Mouse (Mus musculus): ENCODE data around the gene Phactr3. TPM values are rescaled to one million over a fixed set of nuclear protein-coding genes. Genes with fewer than 3 reads are reported as not detected.

Gene Phactr3
- polyA plus RNA-seq, 1 experiment: not detected

- no peak overlapping the region for H3K27ac ChIP-seq (replicated peaks; ENCODE audit: low read depth, low read length)
- H3K4me3 ChIP-seq (ENCODE audit: insufficient read depth, low read depth, low read length): no peak overlapping the region
- H3K4me1 ChIP-seq (ENCODE audit: control insufficient read depth, insufficient read depth, insufficient read length, low read length): no peaks in the 10 kb centered on the region
Observed at GRCm38 (mm10) chr2:178128594-178128993, 9.8 kb downstream of the Phactr3 start.

GRCm38 (mm10) chr2:178129161-178129560 lies 10.4 kb downstream of the Phactr3 start:
- no peaks in the 10 kb centered on the region for H3K4me1 ChIP-seq (ENCODE audit: control insufficient read depth, insufficient read depth, insufficient read length, low read length)
- no peak overlapping the region for H3K27ac ChIP-seq (replicated peaks; ENCODE audit: low read depth, low read length)

DNA sequence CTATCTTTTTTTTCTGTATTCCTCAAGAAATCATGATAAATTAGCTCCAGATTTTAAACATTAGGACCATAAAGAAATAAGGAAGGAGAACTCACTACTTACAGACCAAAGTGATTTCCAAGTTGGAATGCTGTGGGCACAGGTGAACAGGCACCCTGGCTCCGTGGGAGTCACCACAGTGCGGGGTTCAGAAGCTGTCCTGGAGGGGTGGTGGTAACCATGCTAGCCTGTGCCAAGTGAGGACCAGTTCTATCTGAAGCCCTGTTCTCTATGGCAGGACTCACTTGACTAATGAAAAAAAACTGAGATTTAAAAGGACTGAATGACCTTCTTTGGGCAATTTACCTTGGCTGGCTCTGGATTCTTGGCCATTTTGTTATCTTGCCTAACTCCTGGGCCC lies 10.9 kb downstream of the Phactr3 start:
- H3K4me3 ChIP-seq (ENCODE audit: insufficient read depth, low read depth, low read length): no peak overlapping the region
- no peak overlapping the region for H3K27ac ChIP-seq (replicated peaks; ENCODE audit: low read depth, low read length)
- H3K4me1 ChIP-seq (ENCODE audit: control insufficient read depth, insufficient read depth, insufficient read length, low read length): no peaks in the 10 kb centered on the region

More at GRCm38 (mm10) chr2:178129161-178129560, 10.4 kb downstream of the Phactr3 start:
- no peak overlapping the region for H3K4me3 ChIP-seq (ENCODE audit: insufficient read depth, low read depth, low read length)

GRCm38 (mm10) chr2:178130536-178130935 lies 11.8 kb downstream of the Phactr3 start:
- no peak overlapping the region for H3K27ac ChIP-seq (replicated peaks; ENCODE audit: low read depth, low read length)
- no peaks in the 10 kb centered on the region for H3K4me1 ChIP-seq (ENCODE audit: control insufficient read depth, insufficient read depth, insufficient read length, low read length)
- H3K4me3 ChIP-seq (ENCODE audit: insufficient read depth, low read depth, low read length): no peak overlapping the region

DNA sequence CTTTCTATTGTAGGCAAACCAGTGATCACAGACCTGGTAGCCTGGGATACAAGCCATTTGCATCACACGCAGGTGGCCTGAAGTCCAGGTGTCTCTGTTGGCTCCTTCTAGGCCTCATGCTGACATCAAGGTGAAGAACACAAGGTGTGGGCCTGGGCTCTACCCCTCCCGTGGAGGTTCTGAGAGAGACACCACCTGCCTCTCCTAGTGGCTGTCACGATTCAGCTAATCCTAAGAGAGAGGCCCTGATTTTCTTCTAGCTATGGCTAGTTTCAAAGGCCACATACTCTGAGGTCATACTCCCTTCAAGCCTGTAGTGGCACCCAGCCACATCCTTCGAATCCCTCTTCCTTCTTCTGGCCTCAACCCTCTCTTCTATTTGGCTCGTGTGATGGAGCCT lies 12.2 kb downstream of the Phactr3 start:
- Histone ChIP-seq H3K27ac (replicated peaks; ENCODE audit: low read depth, low read length) (no peak overlapping the region), H3K4me1 (ENCODE audit: control insufficient read depth, insufficient read depth, insufficient read length, low read length) (no peaks in the 10 kb centered on the region), H3K4me3 (ENCODE audit: insufficient read depth, low read depth, low read length) (no peak overlapping the region)

DNA sequence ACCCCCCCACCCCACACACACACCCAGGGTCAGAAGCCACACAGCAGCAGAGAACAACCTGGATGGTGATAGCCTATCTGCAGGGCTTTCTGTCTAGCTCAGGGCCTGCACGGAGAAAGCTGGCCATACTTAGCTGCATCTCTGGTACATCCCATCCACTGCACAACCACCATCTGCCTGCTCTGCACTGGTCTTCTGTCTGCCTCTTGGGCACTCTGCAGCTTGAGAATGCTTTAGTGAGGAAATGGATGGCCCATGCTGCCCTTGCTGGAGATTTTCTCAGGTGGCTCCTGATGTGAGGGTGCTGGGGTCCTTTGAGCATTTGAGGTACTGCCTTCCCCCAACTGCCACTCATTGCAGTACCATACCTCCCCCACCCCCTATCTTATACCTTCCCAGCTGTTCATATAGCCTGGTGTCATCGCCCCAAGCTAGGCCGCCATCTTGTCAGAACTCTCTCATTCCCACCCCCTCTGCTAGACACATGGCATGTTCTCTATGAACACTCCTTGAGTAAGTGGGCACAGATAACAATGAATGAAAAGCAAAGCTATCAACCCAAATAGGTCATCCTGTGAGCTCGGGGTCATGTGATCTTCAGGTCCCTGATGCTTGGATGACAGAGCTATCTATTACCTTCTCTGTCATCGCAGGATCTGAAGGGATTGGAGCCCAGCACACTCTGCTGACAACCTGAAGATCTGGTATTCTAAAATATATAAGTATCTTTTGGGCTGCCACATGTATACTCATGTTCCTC lies 13.0 kb downstream of the Phactr3 start:
- no peaks in the 10 kb centered on the region for H3K4me1 ChIP-seq (ENCODE audit: control insufficient read depth, insufficient read depth, insufficient read length, low read length)
- no peak overlapping the region for H3K27ac ChIP-seq (replicated peaks; ENCODE audit: low read depth, low read length)
- H3K4me3 ChIP-seq (ENCODE audit: insufficient read depth, low read depth, low read length): no peak overlapping the region

DNA sequence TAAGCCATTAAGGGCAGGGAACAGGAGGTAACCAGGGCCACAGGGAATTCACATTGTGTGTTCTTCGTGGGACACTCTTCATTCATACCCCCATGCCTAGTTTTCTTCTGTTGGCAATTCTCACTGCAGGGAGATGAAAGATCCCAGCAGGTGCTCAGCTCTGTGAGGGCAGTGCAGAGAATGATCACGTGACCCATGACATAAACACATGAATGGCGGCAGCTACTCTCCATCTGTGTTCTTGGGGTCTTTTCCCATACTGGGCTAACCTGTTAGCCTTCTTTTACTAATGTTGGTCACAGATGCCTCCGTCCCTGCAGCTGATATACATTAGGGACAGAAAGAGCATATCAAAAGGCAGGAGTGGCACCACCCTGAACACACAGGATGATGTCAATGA lies 16.9 kb downstream of the Phactr3 start:
- Histone ChIP-seq H3K4me1 (ENCODE audit: control insufficient read depth, insufficient read depth, insufficient read length, low read length) (no peaks in the 10 kb centered on the region), H3K27ac (replicated peaks; ENCODE audit: low read depth, low read length) (no peak overlapping the region), H3K4me3 (ENCODE audit: insufficient read depth, low read depth, low read length) (no peak overlapping the region)

DNA sequence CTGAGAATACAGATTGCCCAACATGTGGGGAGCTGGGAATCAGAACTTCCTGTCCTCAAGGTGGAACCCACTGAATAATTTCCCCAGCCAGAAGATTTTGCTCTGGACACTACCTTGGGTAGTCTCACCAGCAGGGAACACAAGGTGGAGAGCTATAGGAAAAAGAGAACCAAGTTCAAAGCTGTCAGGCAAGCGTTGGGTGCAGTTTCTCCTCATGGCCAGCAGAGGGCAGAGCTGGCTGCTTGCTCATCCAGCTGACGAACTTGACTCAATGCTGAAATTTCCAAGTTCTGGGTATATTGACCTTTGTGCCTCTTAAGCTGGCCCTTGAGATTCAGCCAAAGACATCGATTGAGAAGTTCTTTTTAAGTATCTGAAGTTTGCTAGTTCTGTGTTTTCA lies 18.7 kb downstream of the Phactr3 start:
- H3K4me3 ChIP-seq (ENCODE audit: insufficient read depth, low read depth, low read length): no peak overlapping the region
- H3K4me1 ChIP-seq (ENCODE audit: control insufficient read depth, insufficient read depth, insufficient read length, low read length): no peaks in the 10 kb centered on the region
- H3K27ac ChIP-seq (replicated peaks; ENCODE audit: low read depth, low read length): no peak overlapping the region

GRCm38 (mm10) chr2:178141489-178141922 lies 22.7 kb downstream of the Phactr3 start:
- Histone ChIP-seq H3K4me3 (ENCODE audit: insufficient read depth, low read depth, low read length) (no peak overlapping the region), H3K27ac (replicated peaks; ENCODE audit: low read depth, low read length) (no peak overlapping the region), H3K4me1 (ENCODE audit: control insufficient read depth, insufficient read depth, insufficient read length, low read length) (no peaks in the 10 kb centered on the region)

- H3K27ac ChIP-seq (replicated peaks; ENCODE audit: low read depth, low read length): no peak overlapping the region
- no peaks in the 10 kb centered on the region for H3K4me1 ChIP-seq (ENCODE audit: control insufficient read depth, insufficient read depth, insufficient read length, low read length)
- H3K4me3 ChIP-seq (ENCODE audit: insufficient read depth, low read depth, low read length): no peak overlapping the region
Observed at GRCm38 (mm10) chr2:178142291-178143023, 23.7 kb downstream of the Phactr3 start.

DNA sequence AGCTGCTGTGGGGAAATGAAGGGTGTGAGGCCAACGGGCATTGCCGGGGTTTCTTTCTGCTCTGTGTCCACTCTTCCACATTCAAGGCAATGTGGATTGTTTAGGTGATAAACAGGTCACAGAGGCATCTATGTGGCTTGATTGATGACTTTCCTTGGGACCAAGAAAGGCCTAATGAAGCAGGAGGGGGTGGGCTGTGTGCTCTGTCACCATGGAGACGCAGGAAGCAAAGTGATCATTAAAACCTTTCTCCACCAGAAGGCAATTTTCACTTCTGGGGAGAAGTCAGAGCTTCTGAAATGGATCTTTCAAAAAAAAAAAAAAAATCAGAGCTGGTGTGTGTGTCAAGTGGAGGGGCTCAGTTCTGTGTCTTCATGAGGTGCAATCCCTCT lies 24.2 kb downstream of the Phactr3 start:
- no peaks in the 10 kb centered on the region for H3K4me1 ChIP-seq (ENCODE audit: control insufficient read depth, insufficient read depth, insufficient read length, low read length)

DNA sequence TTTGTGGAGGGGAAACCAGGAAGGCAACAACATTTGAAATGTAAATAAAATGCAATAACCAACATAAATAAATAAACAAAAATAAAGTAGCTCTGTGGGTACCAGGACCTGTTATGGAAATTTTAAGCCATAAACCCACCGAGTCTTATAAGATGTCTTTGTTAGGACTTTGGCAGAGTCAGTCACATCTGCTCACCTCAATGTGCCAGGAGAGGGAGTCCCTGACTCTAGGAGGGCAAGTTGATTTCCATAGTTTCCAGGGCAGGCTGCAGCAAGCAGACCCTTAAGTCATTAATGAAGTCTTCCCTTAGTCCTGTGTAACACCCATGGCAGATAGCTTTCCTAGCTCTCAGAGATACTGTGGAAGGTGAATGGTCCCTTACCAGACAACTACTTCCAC lies 25.1 kb downstream of the Phactr3 start:
- H3K27ac ChIP-seq (replicated peaks; ENCODE audit: low read depth, low read length): no peak overlapping the region
- no peaks in the 10 kb centered on the region for H3K4me1 ChIP-seq (ENCODE audit: control insufficient read depth, insufficient read depth, insufficient read length, low read length)
- H3K4me3 ChIP-seq (ENCODE audit: insufficient read depth, low read depth, low read length): no peak overlapping the region

More for the DNA sequence above, 24.2 kb downstream of the Phactr3 start:
- Histone ChIP-seq H3K4me3 (ENCODE audit: insufficient read depth, low read depth, low read length) (no peak overlapping the region), H3K27ac (replicated peaks; ENCODE audit: low read depth, low read length) (no peak overlapping the region)

- no peaks in the 10 kb centered on the region for H3K4me1 ChIP-seq (ENCODE audit: control insufficient read depth, insufficient read depth, insufficient read length, low read length)
- no peak overlapping the region for H3K27ac ChIP-seq (replicated peaks; ENCODE audit: low read depth, low read length)
Observed at GRCm38 (mm10) chr2:178149312-178149711, 30.5 kb downstream of the Phactr3 start.

GRCm38 (mm10) chr2:178150697-178151096 lies 31.9 kb downstream of the Phactr3 start:
- H3K4me3 ChIP-seq (ENCODE audit: insufficient read depth, low read depth, low read length): no peak overlapping the region
- no peak overlapping the region for H3K27ac ChIP-seq (replicated peaks; ENCODE audit: low read depth, low read length)
- peaks cover 8% of the 10 kb centered on the region for H3K4me1 ChIP-seq (ENCODE audit: control insufficient read depth, insufficient read depth, insufficient read length, low read length)

More at GRCm38 (mm10) chr2:178149312-178149711, 30.5 kb downstream of the Phactr3 start:
- H3K4me3 ChIP-seq (ENCODE audit: insufficient read depth, low read depth, low read length): no peak overlapping the region

DNA sequence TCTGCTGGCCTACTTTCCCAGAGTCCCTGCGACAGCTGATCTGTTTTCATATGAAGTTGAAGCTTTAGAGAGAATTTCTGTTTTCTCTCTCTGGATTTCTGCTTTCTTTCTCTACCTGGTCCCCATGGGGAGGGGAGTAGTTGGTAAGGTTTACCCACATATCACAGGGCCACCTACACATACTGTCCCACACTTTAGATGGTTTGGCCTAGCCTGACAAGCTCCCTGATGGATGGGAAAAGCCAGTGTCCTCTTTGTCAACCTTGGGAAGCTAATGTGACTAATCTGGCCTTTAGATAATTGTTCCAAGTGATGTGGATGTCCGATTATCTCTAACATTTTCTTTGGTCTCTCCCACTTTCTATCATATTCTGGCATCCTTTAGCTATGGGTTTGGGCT lies 34.8 kb downstream of the Phactr3 start:
- Histone ChIP-seq H3K4me3 (ENCODE audit: insufficient read depth, low read depth, low read length) (no peak overlapping the region), H3K4me1 (ENCODE audit: control insufficient read depth, insufficient read depth, insufficient read length, low read length) (peaks cover 8% of the 10 kb centered on the region), H3K27ac (replicated peaks; ENCODE audit: low read depth, low read length) (no peak overlapping the region)

GRCm38 (mm10) chr2:178154129-178154528 lies 35.4 kb downstream of the Phactr3 start:
- Histone ChIP-seq H3K4me3 (ENCODE audit: insufficient read depth, low read depth, low read length) (no peak overlapping the region), H3K4me1 (ENCODE audit: control insufficient read depth, insufficient read depth, insufficient read length, low read length) (peaks cover 8% of the 10 kb centered on the region), H3K27ac (replicated peaks; ENCODE audit: low read depth, low read length) (no peak overlapping the region)

Measured in brown adipose tissue, adult 24 weeks (tissue).